Mouse (Mus musculus) cerebellum, postnatal 10 days (tissue): ENCODE results near the gene Cacna1d.

Experiments
- DNase-seq, 2 experiments: peaks; one replicate each; pipeline ENCODE4 v3.0.0; 2021; ENCODE audit warnings: mixed read lengths in 2 of 2

The Cacna1d gene

DNA sequence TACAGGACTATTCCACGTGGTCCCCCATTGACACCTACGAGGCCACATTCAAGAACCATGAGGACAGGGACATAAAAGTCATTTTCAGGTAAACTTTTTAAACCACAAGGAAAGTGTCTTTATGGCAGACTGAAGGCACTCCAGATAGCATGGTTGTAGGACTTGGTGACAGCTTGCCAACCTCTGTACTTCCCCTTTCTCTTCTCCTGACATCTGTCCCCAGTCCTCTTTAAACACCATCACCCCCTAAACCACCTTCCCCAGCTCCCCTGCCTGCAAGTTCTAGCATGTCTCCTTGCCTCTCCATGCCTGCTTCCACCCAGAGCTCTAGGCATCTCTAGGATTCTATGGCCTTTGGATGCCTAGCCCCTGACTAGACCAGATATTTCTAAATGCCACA, 426.4 kb downstream of the Cacna1d start:
- DNase-seq: no peak

DNA sequence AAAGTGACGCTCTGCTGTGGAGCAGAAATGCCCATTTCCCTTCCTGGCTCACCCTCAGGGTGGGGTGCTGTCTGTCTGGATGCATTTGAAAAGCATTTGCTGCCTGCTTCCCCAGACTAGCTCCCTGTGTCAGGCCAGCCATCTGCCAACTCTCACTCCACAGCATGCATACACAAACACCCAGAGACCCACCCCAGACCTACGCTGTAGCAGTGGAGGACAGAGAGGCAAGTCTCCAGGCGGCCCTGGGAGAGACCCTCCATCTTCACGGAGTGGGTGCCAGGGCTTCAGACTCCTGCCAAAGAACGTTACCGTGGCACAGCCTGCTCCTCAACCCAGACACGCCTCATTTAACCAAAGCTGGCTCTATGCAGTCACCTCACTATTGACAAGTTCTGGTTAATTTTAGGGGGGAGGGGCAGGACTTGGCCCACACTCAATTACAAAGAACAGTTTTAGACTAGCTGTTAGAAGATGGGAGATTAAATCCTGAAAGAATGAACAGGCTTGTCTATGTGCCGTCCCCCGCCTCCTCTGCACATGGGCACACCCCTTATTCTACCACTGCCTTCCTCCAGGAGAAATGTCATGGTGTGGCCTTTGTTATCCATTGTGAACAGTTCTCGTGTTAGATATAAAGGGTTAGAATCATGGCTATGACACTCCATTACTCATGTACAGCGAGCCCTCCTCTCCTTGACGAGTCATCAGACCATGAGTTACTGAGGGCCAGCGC, 435.1 kb downstream of the Cacna1d start:
- DNase-seq: peak; percentile 94 to 97

DNA sequence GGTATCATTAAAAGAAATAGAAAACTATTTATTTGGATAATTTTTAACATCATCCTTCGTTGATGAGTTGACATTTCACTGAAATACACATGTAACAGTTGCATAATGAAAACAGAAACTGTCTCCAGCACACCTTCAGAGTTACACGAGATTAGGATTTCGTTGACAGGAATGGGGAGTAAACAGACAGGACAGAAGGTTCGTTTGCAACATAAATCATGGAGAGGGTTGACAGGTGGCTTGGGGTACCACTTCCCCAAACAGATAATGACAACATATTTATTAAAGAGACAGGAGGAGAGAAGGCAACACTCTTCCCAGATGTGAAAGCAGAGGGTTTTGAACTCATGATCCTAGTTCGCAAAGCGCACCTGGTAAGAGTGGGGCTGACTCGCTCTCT, 436.3 kb downstream of the Cacna1d start:
- DNase-seq: no peak

DNA sequence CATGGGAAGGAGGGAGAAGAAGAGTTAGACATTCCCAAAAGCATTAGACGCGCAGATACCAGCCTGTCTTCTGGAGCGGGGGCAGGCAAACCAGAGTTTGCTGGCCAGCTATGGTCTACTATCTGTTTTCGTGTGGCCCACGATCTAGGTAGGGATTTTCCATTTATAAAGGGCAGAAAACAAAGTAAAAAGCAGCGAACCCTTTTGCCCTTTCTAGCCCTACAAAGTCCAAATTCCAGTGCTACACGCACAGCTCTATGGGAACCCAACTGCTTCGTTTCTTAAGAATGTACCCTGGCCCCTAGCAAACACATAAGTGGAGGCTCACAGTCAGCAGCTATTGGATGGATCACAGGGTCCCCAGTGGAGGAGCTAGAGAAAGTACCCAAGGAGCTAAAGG, 441.0 kb downstream of the Cacna1d start:
- no peak for DNase-seq

DNA sequence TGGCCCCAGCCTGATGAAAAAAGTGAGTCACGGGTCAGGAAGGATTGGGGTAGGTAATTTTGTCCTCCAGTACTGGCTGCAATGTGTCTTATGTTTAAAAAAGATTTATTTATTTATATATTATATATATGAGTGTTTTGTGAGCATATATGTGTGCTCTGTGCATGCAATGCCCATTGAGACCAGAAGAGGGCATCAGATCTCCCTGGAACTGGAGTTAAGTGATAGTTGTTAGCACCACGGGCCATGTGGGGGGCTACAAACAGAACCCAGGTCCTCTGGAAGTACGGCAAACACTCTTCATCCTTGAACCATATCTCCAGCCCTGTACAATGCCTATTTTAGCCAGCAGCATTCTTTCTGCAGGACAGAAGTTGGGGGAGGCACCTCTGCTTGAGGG, 443.2 kb downstream of the Cacna1d start:
- no peak for DNase-seq

DNA sequence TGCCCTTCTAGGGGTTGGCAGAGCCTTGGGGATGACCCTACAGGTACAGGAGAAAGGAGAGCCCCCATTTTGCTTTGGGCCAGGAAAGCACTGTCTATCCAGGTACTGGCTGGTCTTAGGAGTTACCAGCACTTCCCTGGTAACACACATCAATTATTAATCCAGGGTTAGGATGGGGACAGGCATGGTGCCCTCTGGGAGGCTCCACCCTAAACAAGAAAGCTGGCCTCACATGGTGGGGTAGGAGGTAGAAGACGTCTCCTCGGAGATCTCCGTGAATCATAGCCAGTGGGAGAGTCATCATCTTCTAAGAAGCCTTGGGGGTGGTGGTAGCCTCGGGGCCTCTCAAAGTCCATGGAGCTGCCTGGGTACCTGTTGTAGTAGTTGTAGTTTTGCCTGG, 444.3 kb downstream of the Cacna1d start:
- no peak for DNase-seq

DNA sequence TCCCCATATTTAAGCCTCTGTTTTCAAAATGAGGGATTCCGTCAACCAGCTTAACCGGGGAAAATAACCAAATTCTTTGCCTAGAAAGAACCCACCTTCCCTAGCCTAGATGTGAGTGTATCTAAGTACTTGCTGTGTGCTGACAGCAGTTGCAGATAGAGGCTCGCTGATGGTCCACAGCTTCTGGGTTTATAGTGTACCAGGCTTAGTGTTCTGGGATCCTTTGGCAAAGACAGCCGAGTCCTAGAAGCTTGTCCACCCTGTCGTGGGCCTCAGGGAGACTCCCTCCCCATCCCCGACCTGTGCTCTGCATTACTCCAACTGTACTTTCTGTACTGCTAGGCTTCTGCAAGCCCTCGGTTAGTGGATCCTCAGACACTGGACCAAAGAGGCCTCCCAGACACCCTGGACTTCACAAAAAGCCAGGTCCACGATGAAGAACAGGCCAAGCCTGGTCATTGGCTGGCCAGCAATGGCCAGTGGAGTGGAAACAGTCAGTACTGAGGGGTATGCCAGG, 445.5 kb downstream of the Cacna1d start:
- DNase-seq: no peak

DNA sequence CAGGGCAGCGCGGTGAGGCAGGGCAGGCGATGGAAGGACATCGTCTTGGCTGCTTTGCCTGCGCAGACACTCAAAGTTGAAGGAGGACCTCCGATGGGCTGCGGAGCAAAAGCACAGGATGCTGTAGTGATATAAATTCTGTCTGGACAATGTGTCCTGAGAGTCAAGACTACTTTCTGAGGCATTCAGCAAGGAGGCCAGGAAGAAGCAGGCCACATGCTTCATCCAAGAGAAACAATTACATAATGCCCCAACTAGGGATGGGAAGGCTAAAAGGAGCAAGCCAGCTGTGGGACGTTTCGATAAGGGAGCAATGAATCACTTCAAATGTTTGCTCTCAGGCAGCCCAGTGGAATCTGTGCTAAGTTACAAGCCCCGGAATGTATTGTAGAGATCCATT, 446.0 kb downstream of the Cacna1d start:
- no peak for DNase-seq

DNA sequence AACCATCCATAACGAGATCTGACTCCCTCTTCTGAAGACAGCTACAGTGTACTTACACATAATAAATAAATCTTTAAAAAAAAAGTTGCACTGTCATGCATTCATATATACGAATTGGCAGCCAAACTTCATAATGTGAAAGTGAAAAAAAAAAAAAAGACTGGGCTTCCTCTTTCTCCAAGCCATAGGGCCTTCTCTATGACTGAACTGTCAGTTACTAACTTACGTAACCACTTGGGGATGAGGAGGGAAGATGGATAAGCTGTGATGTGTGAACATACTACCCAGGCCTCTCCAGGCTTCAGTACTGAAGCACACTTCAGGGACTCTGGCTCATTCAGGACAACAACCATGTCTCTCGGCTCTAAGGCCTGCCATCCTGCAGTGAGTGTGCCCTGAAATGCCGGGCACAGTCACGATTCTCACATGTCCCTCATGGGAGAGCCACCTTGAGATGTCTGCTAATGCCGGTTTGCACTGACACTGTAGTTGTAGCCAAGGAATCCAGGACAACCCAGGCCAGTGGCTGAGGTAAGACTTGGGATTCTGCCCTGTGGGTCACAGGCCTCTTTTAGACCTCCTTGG, 447.8 kb downstream of the Cacna1d start:
- no peak for DNase-seq

DNA sequence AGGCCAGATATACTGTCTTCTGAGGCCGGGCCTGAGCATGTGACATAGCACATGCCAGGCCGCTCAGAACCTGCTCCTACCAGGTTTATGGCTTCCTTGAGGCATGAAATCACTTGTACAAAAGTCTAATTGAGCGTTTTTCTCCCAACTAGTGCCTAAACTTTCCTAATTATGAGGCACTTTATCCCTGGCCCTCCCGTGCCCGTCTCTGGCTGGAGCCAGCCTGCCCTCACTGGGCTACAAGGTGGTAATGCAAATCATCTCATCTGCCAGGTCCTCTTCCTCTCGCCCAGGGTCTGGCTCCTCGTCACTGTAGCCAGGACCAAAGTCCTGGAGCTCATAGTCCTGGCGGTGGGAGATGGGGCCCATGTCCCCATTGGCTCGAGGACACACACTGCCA, 449.4 kb downstream of the Cacna1d start:
- DNase-seq: no peak

DNA sequence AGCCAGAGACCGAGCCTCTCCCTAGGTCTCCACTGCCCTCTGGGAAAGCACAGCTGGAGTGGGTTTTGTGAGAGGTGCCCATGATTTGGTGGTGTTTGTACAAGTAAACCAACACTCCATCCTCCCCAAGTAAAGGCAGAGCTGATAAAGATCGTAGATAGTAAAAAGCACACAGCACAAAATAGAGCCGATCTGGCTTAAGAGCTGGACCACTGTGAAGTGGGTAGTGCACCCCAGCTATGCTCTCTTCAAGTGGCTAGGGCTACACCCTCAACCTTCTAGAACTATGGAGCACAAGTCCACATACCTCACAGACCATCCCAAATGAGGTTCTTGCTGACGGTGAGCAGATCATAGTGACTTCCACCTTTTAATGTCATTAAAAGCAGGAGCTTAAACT, 451.8 kb downstream of the Cacna1d start:
- DNase-seq: no peak

DNA sequence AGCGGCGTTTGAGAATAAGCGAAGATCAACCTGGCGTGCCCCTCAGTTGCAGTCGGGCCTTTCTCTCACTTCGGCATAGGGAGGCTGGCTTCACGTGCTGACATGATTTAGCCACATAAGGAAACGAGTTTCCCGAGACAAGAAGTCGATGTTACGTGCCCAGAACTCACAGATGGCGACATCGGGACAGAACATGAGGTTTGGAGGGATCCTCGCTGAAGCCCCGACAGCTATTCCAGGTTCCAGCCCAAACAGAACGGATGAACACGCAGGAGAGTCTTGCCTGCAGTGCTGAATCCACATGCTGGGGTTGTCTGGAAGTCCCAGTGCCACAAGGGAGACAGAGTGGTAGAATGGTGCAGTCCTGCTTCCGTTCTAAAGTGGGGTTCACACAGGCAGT, 452.8 kb downstream of the Cacna1d start:
- DNase-seq: peak; percentile 60 to 62

DNA sequence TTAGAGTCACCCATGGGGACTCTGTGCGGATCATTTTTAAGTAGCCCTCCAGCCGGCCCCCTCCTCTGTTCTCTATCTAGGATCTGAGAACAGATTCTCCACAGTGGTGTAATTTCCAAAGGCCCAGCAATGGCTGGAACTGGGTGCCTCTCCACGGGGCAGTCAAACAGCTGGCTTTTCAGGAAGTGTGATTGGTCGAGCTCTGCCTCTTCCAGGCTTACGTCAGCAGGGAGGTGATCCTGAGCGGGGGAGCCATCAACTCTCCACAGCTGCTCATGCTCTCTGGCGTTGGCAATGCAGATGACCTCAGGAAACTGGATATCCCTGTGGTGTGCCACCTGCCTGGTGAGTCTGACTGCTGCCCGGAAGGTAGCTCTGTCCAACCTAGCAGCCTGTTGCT, 457.9 kb downstream of the Cacna1d start:
- DNase-seq: no peak

DNA sequence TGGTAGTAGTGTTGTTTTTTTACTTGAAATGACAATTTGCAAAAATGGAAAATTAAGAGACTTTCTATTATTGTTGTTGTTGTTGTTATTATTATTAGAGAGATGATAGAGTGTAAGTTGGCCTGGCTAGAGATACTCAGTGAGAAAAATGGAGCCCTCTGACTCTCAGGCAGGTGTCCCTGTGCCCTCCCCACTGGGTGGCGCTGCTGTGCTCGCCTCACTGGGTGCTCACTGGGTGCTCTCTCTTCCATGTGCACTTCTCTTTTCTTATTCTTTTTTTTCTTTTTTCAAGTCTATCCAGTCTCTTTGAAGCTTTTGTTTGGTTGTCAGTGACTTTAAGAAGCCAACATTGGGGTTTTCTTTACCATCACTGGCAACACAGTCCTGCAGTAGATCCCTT, 463.9 kb downstream of the Cacna1d start:
- DNase-seq: peak; percentile 57 to 69

DNA sequence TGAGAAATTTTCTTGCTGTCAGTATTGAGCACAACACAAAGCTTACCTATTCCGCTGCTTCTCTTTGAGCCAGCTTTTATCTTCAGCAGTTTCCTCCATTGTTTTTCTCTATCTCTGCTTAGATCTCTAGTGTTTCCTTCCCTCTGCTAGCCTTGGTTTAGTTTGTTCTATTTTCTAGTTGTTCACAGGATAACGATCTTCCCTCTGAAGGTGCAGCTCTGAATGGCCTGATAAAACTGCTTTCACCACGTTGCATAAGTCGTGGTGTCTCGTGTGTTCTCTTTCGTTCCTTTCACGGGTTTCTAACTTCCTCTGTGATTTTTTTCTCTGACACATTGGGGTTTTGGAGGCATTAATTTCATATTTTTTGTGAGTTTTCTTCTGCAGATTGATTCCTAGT, 466.9 kb downstream of the Cacna1d start:
- DNase-seq: no peak

DNA sequence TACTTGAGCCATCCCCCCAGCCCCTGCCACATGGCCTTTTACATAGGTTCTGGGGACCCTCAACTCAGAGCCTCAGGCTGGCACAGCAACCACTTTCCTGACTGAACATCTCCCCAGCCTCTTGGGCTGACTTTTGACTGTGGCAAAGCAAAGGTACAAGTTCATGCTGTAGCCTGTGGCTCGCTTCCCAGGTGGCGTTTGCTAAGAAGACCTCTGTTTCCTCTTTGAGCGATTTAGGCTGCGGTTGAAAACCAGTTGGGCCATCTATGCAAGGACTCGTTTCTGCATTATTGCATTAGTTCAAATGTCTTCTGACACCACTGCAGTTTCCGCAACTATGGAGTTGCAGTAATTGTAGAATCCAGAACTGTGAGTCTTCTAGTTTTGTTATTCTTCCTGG, 468.8 kb downstream of the Cacna1d start:
- no peak for DNase-seq

DNA sequence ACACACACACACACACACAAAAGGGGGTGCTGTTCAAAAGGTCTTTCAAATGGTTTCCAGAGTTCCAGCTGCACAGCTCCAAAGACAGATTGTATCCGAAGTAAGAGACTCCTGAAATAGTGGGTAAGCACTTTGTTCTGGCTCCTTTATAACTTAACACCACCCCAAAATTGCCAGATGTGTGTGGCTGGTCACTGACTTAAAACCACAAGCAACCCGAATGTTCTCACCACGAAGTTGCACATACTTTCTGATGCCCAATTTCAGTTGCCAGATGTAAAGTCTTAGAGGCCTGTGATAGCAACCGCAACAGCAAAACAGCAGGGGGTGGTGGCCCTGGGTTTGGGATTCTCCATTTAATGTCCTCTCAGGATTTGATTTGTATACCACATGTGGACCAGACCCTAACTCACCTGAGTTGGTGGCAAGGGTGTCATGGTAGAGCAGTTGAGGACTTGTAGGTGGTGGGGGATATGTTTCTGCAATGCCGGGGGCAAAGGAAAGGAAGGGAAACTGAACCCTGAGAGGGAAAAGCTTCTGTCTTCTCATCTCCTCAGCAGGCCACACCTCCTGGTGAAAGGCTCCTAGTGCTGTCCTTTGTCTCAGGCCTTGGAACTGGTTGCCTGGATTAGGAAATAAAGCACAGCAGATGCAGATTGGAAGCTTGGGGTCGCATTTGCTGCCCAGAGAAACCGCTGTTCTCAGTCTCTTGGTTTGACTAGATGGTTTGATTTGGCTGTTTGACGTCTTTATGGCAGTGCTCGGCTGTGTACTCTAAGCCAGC, 471.3 kb downstream of the Cacna1d start:
- DNase-seq: no peak

DNA sequence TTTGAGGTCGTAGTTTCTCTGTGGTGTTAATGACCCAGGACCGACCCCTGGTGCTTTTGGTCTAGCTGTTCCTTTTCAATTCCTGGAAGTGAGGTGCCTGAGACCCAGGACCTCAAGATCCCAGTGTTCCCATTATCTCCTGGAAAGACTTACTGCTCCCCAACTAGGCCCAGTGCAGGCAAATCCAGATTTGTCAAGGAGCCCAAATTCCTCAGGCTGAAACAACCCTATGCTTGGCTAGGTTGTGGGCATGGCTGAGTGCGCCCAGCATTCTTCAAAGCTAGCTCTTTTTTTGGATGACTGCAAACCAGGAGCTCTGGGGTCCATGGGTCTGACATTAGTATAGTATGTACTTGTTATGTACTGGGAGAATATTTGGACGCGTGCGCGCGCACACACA, 471.9 kb downstream of the Cacna1d start:
- DNase-seq: no peak

DNA sequence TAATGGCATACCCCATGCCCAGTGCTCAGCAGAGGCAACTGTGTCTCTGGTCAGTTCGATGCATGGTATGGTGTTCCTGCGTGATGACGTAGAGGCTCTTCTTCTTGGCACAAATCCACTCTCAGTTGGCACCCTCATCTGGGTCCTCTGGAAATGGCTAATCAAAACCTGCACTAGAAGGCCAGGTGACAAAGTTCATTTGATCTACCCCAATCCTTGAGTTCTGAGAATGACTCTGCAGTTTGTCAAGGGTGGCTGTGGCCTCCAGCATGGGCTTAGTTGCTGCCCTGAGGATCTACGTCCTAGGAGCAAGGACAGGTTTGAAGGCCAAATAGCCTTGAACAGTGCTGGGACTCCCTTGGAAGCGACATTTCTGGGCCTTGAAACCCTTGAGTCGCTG, 472.4 kb downstream of the Cacna1d start:
- DNase-seq: no peak

DNA sequence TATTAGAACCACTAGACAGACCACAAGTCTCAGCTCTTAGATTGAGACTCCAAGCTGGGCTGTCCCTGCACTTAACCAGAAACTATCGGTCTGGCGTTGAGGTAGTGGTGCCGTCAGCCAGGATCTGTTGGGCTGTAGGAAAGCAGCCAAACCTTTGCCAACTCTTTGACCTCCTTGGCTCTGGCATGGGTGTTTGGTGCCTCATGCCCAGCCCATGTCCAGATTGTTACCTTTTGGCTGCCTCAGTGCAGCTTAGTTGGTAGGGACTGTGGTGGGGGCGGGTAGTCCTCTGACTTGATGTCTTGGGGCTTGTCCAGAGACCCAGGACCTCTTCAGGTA, 472.8 kb downstream of the Cacna1d start:
- no peak for DNase-seq

DNA sequence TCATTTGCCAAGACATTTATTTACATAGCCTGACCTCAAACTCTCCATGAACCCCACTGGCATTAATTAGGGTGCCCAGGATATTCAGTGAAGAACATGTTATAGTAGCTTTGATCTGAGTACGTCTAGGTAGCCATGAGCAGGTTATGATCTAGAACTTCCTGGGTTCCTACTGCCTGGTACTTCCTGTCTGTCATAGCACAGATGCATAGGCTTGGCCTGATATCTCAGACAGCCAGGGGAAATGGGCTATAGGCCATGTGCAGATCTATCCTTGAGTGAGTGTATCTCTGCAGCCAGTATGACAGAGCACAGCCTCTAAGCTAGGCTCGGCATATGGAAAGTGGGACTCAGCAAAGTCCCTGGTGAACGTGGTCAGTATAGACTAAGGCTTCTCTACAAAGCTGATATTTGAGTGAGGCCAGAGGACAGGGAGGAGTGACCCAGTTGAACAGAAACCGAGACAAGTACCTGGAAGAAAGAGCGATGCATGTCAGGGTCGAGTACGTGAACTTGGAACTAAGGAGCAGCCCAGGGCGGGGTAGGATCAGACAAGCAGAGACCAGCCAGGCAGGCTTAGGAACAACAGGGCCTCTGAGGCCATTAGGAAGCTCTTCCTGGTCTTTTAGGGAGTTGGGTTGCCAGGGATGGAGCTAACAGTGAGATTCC, 473.3 kb downstream of the Cacna1d start:
- no peak for DNase-seq

DNA sequence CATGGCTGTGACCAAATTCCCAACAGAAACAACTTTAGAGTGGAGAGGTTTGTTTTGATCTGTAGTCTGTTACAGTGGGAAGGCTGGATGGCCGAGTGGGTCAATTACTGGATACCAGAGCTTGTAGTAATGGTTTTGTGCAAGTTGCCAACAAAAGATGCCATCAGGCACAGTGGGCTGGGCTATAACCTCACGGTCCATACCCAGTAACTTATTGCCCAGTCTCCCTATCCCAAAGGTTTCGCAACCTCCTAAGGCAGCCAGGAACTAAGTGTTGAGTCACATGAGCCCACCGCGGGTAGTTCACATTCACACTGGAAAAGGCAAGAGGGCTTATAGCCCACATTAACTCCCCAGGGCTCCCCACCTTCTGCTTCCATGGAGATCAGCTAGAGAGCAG, 474.6 kb downstream of the Cacna1d start:
- no peak for DNase-seq

DNA sequence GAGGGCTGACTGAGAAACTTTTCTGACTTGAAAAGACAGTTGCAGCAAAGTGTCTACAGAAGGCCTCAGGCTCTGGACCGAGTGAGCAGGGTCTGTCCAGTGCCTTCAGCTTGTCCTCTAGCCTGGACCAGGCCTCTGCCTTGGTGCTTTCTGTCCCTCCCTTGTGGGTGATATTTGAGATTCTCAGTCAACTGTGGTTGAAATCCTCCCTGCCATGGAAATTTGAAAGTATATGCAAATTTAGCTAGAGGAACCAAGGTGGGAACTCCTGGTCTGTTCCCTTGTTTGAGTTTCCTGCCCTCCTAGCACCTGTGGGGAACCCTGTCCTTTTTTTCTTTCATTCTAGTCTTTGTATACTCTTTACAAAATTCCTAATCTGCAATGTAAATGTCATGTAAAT, 476.2 kb downstream of the Cacna1d start:
- no peak for DNase-seq

DNA sequence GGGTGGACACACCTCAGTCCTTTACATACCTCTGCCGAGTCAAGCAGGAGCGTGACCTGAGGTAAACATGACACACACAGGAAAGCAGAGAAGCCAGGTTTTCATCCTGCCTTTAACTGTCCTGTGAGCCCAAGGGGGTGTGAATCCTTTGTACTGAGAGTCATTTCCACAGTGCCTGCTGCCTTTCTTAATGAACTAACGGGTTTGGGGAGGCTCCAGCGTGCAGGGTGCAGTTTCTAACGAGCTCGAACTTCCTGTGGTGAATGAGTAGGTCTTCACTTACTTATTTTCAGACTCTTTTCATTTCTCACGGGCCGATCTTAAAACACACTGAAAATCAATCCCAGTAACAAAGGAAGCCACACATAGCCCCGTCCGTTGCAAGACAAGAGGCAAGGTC, 476.8 kb downstream of the Cacna1d start:
- no peak for DNase-seq
